10 mouse cellular contexts compared by ENCODE assay signal in the genomic region with DNA sequence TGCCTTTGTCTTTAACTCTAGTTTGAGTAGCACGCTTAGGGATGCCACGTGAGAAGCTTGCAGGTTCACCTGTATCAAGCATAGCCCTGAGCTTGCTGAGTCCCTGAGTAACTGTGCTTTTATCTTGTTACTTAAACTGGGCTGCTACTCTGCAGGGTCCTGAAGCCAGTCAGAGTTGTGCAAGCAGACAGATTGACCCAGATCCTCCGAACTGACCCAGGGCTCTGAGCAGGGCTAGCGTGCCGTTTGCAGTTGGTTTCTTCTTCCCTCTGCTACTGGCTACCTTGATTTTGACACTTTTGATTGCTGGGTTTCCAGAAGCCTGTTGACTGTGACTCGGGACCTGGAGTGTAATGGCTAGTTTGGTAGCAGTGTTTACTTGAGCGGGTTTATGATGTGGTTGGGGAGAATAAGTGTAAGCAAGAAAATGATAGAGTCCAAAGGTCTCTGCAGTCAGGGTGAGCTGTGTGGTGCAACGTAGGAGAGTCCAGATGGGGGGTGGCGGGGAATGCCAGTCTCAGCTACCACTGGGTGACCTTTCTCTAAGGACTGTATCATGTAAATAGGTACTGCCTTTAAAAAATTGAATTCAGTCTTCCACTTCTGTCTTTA. TPM values are rescaled to one million over a fixed set of nuclear protein-coding genes. Genes with fewer than 3 reads are reported as not detected.
A peak's percentile ranks its signal among the peaks of the same experiment; 100 is the strongest.
DNase-seq lines count a peak whose midpoint lies in the region; TF ChIP-seq lines count a peak whose summit lies in the region.
"Had no signal": no experiment of that assay in that cellular context is flagged by ENCODE, and none has a peak within 500 bp of the region (broad histone marks: within the 10 kb centered on the region; RNA-seq: fewer than 3 reads in every experiment).

No protein-coding gene starts in this region.

- H3K4me1 ChIP-seq in olfactory bulb, adult 2 months (ENCODE audit: control insufficient read depth, insufficient read depth, low read length) = no peaks in the 10 kb centered on the region

- no peak for TF ChIP-seq POLR2A in olfactory bulb, adult 2 months (IDR thresholded peaks at IDR 0.05; ENCODE audit: insufficient read depth, low read depth, low read length)

- peak; percentile 50 for DNase-seq in adrenal gland, adult 2 months
- DNase-seq in adrenal gland, postnatal 25 days = no peak
- DNase-seq in layer of hippocampus, adult 2 months (ENCODE audit: low spot score in 2 of 2) = no peak
- DNase-seq in layer of hippocampus, adult 11-12 months (ENCODE audit: low spot score) = no peak
- DNase-seq in kidney, adult 8-10 months = peak; percentile 57 to 69
- no peak for DNase-seq in gastrocnemius, adult 2 months
- DNase-seq in lung, adult 18-20 months = no peak
- DNase-seq: lung, postnatal 36 days had no signal

- whole genome bisulfite sequencing in olfactory bulb, adult 2 months = 64% methylated on average over 9 of the region's 9 CpGs

- no peak overlapping the region for H3K4me3 ChIP-seq in layer of hippocampus, adult 2 months
- H3K4me3 ChIP-seq in olfactory bulb, adult 2 months (ENCODE audit: insufficient read depth, low read depth, low read length) = no peak overlapping the region
- no peak overlapping the region for H3K4me3 ChIP-seq in gastrocnemius, adult 2 months
- H3K4me3 ChIP-seq: heart, embryonic 13.5 days had no signal

- peak overlapping the region; percentile 74 for H3K27ac ChIP-seq in layer of hippocampus, adult 2 months
- H3K27ac ChIP-seq in olfactory bulb, adult 2 months (ENCODE audit: insufficient read depth, low read depth, low read length) = 0 out of 2 replicates have a peak overlapping the region, but pooled peaks have one; percentile 40
- no peak overlapping the region; the same call in 1 of the 2 replicates for H3K27ac ChIP-seq in gastrocnemius, adult 2 months
- H3K27ac ChIP-seq: heart, embryonic 13.5 days had no signal

- intact Hi-C loops in gastrocnemius, adult 2 months (cut with DNase I) = no loop called here

- no peak for TF ChIP-seq CTCF in layer of hippocampus, adult 2 months (conservative IDR thresholded peaks at IDR 0.05)
- TF ChIP-seq CTCF in olfactory bulb, adult 2 months (IDR thresholded peaks at IDR 0.05; ENCODE audit: insufficient read depth, low read depth, low read length) = no peak
- TF ChIP-seq CTCF in gastrocnemius, adult 2 months (IDR thresholded peaks at IDR 0.05) = no peak

RNA-seq across cellular contexts. Expression of a gene that starts 30.2 kb away (rescaled TPM):
- total RNA-seq in adrenal gland, adult 2 months (2021) = 100 to 1,000 TPM; 184 to 214 TPM
- polyA plus RNA-seq in adrenal gland, adult 2 months (2012; rRNA removed) = 71.5 and 79.5 TPM in 2 replicates
- total RNA-seq in adrenal gland, postnatal 25 days (2021) = 173 and 182 TPM in 2 replicates
- 10 to 100 TPM; 76.5 to 89.8 TPM for total RNA-seq in layer of hippocampus, adult 2 months (2021)
- not detected in 2 replicates for polyA plus RNA-seq in olfactory bulb, adult 2 months (2012; ENCODE audit: insufficient read depth, insufficient read length, low replicate concordance, missing spikeins)
- total RNA-seq in gastrocnemius, adult 2 months (2021) = 100 to 1,000 TPM; 579 to 631 TPM

RNA-seq across cellular contexts. Expression of a gene that starts 30.6 kb away (rescaled TPM):
- total RNA-seq in adrenal gland, adult 2 months (2021) = 10 to 100 TPM in 1 of 2 experiments, 1 to 10 TPM in 1; 8.2 to 15.7 TPM
- 12.9 and 15.8 TPM in 2 replicates for polyA plus RNA-seq in adrenal gland, adult 2 months (2012; rRNA removed)
- total RNA-seq in adrenal gland, postnatal 25 days (2021) = 9.1 and 12.2 TPM in 2 replicates
- total RNA-seq in layer of hippocampus, adult 2 months (2021) = 1 to 10 TPM; 2.9 to 5.0 TPM
- not detected in 2 replicates for polyA plus RNA-seq in olfactory bulb, adult 2 months (2012; ENCODE audit: insufficient read depth, insufficient read length, low replicate concordance, missing spikeins)
- 1 to 10 TPM; 3.8 to 5.7 TPM for total RNA-seq in gastrocnemius, adult 2 months (2021)

RNA-seq across cellular contexts. Expression of a gene that starts 33.5 kb away (rescaled TPM):
- 10 to 100 TPM in 1 of 2 experiments, 1 to 10 TPM in 1; 8.0 to 12.6 TPM for total RNA-seq in adrenal gland, adult 2 months (2021)
- polyA plus RNA-seq in adrenal gland, adult 2 months (2012; rRNA removed) = 1.5 and 2.0 TPM in 2 replicates
- 10.8 and 13.4 TPM in 2 replicates for total RNA-seq in adrenal gland, postnatal 25 days (2021)
- total RNA-seq in layer of hippocampus, adult 2 months (2021) = 10 to 100 TPM; 23.8 TPM
- polyA plus RNA-seq in olfactory bulb, adult 2 months (2012; ENCODE audit: insufficient read depth, insufficient read length, low replicate concordance, missing spikeins) = not detected in 2 replicates
- total RNA-seq in gastrocnemius, adult 2 months (2021) = 10 to 100 TPM; 10.7 to 10.8 TPM

RNA-seq across cellular contexts. Expression of a gene that starts 42.6 kb away (rescaled TPM):
- total RNA-seq in adrenal gland, adult 2 months (2021) = 10 to 100 TPM; 36.8 to 51.7 TPM
- polyA plus RNA-seq in adrenal gland, adult 2 months (2012; rRNA removed) = 44.8 and 58.4 TPM in 2 replicates
- total RNA-seq in adrenal gland, postnatal 25 days (2021) = 50.2 and 51.3 TPM in 2 replicates
- total RNA-seq in layer of hippocampus, adult 2 months (2021) = 100 to 1,000 TPM; 387 to 403 TPM
- not detected in 2 replicates for polyA plus RNA-seq in olfactory bulb, adult 2 months (2012; ENCODE audit: insufficient read depth, insufficient read length, low replicate concordance, missing spikeins)
- total RNA-seq in gastrocnemius, adult 2 months (2021) = 10 to 100 TPM; 39.6 to 44.9 TPM

Comparison
In these comparisons a context has a peak if more than half of its experiments do, and no peak if none do; other contexts are left out.
1. DNase-seq: peak in adrenal gland, adult 2 months (single experiment) and kidney, adult 8-10 months (2 of 2); none in adrenal gland, postnatal 25 days (single experiment), layer of hippocampus, adult 2 months (0 of 2), layer of hippocampus, adult 11-12 months (single experiment), gastrocnemius, adult 2 months (single experiment) and lung, adult 18-20 months (0 of 2).